Mouse (Mus musculus) limb, embryonic 10.5 days (tissue): ENCODE data around the gene Pphln1. TPM values are rescaled to one million over a fixed set of nuclear protein-coding genes. Genes with fewer than 3 reads are reported as not detected.

Experiments used
- DNase-seq: peaks from one replicate; pipeline ENCODE4 v3.0.0-alpha.2; 2017; ENCODE audit warnings: low spot score
- H3K27ac ChIP-seq: fragments of 300-500 bp; sonication (generic); 2 replicates; pipeline ENCODE4 v1.5.1; 2016; ENCODE audit warnings: mild to moderate bottlenecking
- H3K27me3 ChIP-seq: fragments of 300-500 bp; sonication (generic); 2 replicates; pipeline ENCODE4 v1.6.1; 2016; ENCODE audit warnings: low read depth, mild to moderate bottlenecking; ENCODE audit not compliant: poor library complexity, severe bottlenecking
- H3K36me3 ChIP-seq: fragments of 300-500 bp; sonication (generic); 2 replicates; pipeline ENCODE4 v1.6.1; 2016; ENCODE audit warnings: mild to moderate bottlenecking, moderate library complexity
- H3K4me1 ChIP-seq: fragments of 300-500 bp; sonication (generic); 2 replicates; pipeline ENCODE4 v1.6.1; 2016
- H3K4me3 ChIP-seq: fragments of 300-500 bp; sonication (generic); 2 replicates; pipeline ENCODE4 v1.5.1; 2016; ENCODE audit warnings: mild to moderate bottlenecking, moderate library complexity
- H3K9me3 ChIP-seq: fragments of 300-500 bp; sonication (generic); replicated peaks from 2 replicates; pipeline ENCODE4 v1.6.1; 2016; ENCODE audit warnings: mild to moderate bottlenecking
- WGBS: fragments of 180-500 bp; shearing (Covaris S2); methylation state at CpG from one replicate; pipeline ENCODE4 v1.1.7; 2016; 5-methylcytosine and 5-hydroxymethylcytosine counted together
- polyA plus RNA-seq: library from polyadenylated mRNA; unstranded; fragments of >200 nt; fragmentation: Nextera tagmentation; extraction: Ambion mirVana; gene quantifications from 2 replicates; pipeline ENCODE4 v1.2.1, GENCODE M21; 2016

Gene Pphln1
- polyA plus RNA-seq, 1 experiment from 2014 or later: 96.2 TPM

DNA sequence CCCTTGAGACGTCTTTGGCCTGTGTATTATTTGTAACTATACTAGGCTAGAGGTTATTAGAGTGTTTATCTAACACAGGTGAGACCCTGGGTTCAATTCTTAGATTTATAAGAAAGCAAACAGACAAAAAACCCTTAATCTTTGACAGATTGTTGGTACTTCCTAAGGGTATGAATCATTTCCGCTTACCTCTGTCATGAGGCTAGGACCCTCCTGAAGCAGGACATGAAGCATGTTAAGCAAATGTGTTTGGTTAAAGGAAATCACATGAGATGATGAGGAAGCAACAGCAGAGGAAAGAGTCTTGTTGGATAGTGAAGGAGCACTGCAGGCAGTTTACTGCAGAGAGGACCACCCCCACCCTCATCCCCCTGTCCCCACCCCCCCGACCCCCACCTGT is 87.1 kb downstream of the Pphln1 start:
- H3K9me3 ChIP-seq: no peaks in the 10 kb centered on the region
- H3K27ac ChIP-seq: no peak overlapping the region
- WGBS: 81% methylated on average over 3 of the region's 3 CpGs
- no peak for DNase-seq
- peaks cover 22% of the 10 kb centered on the region for H3K36me3 ChIP-seq
- H3K4me1 ChIP-seq: peaks cover 15% of the 10 kb centered on the region; the same call in 1 of the 2 replicates
- H3K27me3 ChIP-seq: no peaks in the 10 kb centered on the region
- H3K4me3 ChIP-seq: no peak overlapping the region

DNA sequence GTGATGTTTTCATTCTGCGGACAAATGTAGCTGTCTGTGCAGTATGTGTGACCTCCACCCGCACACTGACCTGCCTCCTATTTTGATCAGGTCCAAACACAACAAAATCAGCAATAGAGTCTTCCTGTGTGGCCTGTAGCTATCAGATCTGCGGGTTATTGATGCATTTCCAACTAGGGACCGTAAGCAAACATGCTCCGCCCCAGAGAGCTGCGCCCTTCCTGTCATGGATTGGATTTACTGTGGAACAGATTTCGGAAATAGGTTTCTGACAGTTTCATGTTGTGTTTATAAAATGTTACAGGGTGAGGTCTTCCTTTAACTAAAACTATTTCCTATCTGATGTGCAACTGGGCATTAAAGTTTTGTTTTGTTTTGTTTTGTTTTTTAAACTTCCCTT is 87.9 kb downstream of the Pphln1 start:
- no peak for DNase-seq
- H3K27ac ChIP-seq: no peak overlapping the region
- 90% methylated on average over 7 of the region's 7 CpGs for WGBS
- H3K36me3 ChIP-seq: peaks cover 28% of the 10 kb centered on the region
- no peak overlapping the region for H3K4me3 ChIP-seq
- H3K9me3 ChIP-seq: no peaks in the 10 kb centered on the region
- peaks cover 15% of the 10 kb centered on the region; the same call in 1 of the 2 replicates for H3K4me1 ChIP-seq
- H3K27me3 ChIP-seq: no peaks in the 10 kb centered on the region

DNA sequence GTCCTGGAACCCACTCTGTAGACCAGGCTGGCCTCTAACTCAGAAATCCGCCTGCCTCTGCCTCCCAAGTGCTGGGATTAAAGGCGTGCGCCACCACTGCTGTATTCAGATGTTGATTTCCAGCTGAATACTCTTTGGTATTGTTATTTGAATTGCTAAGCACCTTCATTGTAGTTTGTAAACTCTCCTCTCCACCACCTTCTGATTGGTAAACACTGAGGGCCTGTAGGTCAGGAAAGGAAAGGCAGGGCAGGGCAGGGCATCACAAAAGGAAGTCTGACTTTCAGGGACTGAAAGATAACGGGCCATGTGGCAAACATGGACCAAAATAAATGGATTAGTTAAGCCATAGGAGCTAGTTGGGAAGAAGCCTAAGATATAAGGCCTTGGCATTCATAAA is 91.4 kb downstream of the Pphln1 start:
- WGBS: 94% methylated on average over 4 of the region's 4 CpGs
- no peaks in the 10 kb centered on the region for H3K27me3 ChIP-seq
- peaks cover 15% of the 10 kb centered on the region; the same call in 1 of the 2 replicates for H3K4me1 ChIP-seq
- peaks cover 51% of the 10 kb centered on the region for H3K36me3 ChIP-seq
- no peak overlapping the region for H3K4me3 ChIP-seq
- no peak for DNase-seq
- H3K27ac ChIP-seq: no peak overlapping the region
- no peaks in the 10 kb centered on the region for H3K9me3 ChIP-seq

DNA sequence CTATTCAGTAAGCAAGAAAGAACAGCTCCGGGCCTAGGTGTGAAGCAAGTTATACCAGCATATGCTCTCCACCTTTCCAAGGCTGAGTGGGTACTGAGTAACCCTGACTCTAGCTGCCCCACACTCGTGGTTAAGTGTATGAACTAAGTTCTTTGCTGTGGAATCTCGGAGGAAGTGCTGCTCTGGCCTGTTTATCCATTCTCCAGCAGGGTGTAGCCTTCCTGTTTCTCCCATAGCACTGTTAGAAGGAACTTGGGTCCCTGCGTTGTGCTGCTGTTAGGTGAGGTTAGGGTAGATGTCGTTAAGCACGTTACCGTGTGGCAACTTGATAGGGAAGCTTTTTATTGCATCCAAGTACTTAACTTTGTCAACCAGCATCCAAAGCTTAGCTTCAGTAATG is 96.5 kb downstream of the Pphln1 start:
- Histone ChIP-seq H3K27ac (no peak overlapping the region), H3K36me3 (peaks cover 66% of the 10 kb centered on the region), H3K4me3 (no peak overlapping the region), H3K27me3 (no peaks in the 10 kb centered on the region), H3K9me3 (no peaks in the 10 kb centered on the region), H3K4me1 (no peaks in the 10 kb centered on the region)
- WGBS: 84% methylated on average over 7 of the region's 7 CpGs
- no peak for DNase-seq

GRCm38 (mm10) chr15:93499866-93500265 is 101.7 kb downstream of the Pphln1 start:
- DNase-seq: no peak
- Histone ChIP-seq H3K27me3 (no peaks in the 10 kb centered on the region), H3K4me3 (no peak overlapping the region), H3K4me1 (0 out of 2 replicates have a peak, but pooled peaks cover 4% of the 10 kb centered on the region), H3K36me3 (peaks cover 82% of the 10 kb centered on the region), H3K9me3 (no peaks in the 10 kb centered on the region), H3K27ac (no peak overlapping the region)
- 91% methylated on average over 9 of the region's 9 CpGs for WGBS

GRCm38 (mm10) chr15:93502703-93503102 is 104.6 kb downstream of the Pphln1 start:
- no peak for DNase-seq
- Histone ChIP-seq H3K27me3 (no peaks in the 10 kb centered on the region), H3K4me1 (0 out of 2 replicates have a peak, but pooled peaks cover 4% of the 10 kb centered on the region), H3K36me3 (peaks cover 95% of the 10 kb centered on the region), H3K9me3 (no peaks in the 10 kb centered on the region), H3K4me3 (no peak overlapping the region), H3K27ac (no peak overlapping the region)
- whole genome bisulfite sequencing: 93% methylated on average over 9 of the region's 9 CpGs

DNA sequence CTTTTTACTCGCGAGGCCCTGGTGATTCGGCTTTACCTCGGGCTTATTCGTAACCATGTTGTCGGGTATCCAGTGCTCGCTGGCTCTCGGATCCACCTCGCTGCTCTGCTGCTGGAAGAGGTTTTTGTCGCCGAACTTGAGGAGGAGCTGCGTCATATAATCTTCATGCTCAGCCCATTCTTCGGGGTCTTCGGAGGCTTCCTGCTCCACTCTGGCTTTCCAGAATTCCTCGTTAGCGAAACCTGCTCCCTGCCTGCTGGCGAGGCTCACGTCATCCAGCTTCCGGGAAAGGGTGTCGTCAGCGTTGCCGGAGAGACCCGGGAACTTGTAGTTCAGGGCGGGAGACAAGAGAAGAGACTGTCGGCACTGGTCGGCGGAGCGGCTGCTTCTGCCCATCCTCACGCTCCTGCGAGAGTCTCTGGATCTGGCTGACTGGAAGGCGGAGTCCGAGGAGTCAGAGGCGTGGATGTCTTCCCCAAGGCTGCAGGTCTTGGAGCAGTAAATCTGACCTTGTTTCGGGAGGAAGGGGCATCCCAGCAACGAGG is 105.1 kb downstream of the Pphln1 start:
- no peaks in the 10 kb centered on the region for H3K27me3 ChIP-seq
- WGBS: 93% methylated on average over 35 of the region's 35 CpGs
- H3K9me3 ChIP-seq: no peaks in the 10 kb centered on the region
- no peak for DNase-seq
- 0 out of 2 replicates have a peak, but pooled peaks cover 4% of the 10 kb centered on the region for H3K4me1 ChIP-seq
- no peak overlapping the region for H3K4me3 ChIP-seq
- peaks cover 95% of the 10 kb centered on the region for H3K36me3 ChIP-seq
- no peak overlapping the region for H3K27ac ChIP-seq

- Histone ChIP-seq H3K4me1 (0 out of 2 replicates have a peak, but pooled peaks cover 4% of the 10 kb centered on the region), H3K4me3 (no peak overlapping the region), H3K27ac (no peak overlapping the region), H3K27me3 (no peaks in the 10 kb centered on the region), H3K9me3 (no peaks in the 10 kb centered on the region), H3K36me3 (peaks cover 91% of the 10 kb centered on the region)
- no peak for DNase-seq
- 94% methylated on average over 17 of the region's 17 CpGs for WGBS
Observed at GRCm38 (mm10) chr15:93504808-93505207, 106.7 kb downstream of the Pphln1 start.

DNA sequence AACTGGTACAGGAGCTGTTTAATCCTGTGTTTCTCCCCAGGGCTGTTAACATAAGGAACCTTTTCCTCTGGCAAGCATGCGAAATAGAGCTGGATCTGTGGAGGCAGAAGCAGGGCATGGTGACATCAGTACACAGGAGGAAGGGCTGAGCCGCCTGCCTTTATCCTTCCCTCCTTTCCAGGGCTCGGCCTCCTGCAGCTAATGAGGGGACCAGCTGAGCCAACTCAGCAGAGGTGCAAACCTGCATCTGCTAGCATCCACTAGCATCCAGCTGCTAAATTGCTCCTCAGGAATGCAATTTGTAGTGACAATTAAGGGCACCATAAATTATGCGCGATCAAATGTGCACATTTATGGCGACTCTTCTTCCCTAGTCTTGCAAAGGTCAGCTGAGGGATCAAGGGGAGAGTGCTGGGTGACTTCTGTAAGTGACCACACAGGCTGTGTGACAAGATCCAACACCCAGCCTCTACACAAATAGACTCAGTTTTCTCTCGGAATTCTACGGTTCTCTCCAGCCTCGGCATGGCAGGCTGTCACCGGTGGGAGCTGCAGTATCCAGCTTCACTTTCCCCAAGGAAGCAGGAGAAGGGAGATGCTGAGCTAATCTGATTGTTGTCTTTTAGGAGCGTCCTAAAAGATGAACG is 112.7 kb downstream of the Pphln1 start:
- DNase-seq: peak; percentile 69
- Histone ChIP-seq H3K36me3 (peaks cover 35% of the 10 kb centered on the region), H3K9me3 (no peaks in the 10 kb centered on the region), H3K27me3 (0 out of 2 replicates have a peak, but pooled peaks cover 4% of the 10 kb centered on the region), H3K27ac (peak overlapping the region; percentile 53; the same call in 1 of the 2 replicates), H3K4me3 (no peak overlapping the region), H3K4me1 (peaks cover 57% of the 10 kb centered on the region)
- WGBS: 6% methylated on average over 12 of the region's 12 CpGs

GRCm38 (mm10) chr15:93512437-93512836 is 114.3 kb downstream of the Pphln1 start:
- DNase-seq: no peak
- Histone ChIP-seq H3K4me3 (no peak overlapping the region), H3K9me3 (no peaks in the 10 kb centered on the region), H3K4me1 (peaks cover 64% of the 10 kb centered on the region), H3K27ac (no peak overlapping the region), H3K27me3 (0 out of 2 replicates have a peak, but pooled peaks cover 4% of the 10 kb centered on the region), H3K36me3 (peaks cover 27% of the 10 kb centered on the region)
- WGBS: 20% methylated on average over 9 of the region's 9 CpGs

DNA sequence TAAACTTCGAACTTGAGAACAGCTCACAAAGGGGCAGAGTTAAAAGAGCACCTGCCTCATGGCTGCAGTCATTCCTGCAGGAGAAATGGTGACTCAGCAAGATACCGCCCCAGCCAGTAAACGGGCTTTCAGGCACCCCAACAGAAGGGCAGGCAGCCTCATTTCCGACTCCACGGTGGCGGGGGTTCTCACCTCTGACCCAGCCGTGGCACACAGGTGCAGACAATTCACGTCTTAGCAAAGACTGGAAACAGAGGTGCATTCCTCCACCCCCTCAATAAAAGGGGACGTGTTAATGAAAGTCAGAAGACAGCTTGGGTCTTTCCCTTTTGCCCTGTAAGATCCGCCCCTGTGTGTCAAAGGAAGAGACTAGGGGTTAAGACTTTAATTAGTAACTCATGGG is 115.8 kb downstream of the Pphln1 start:
- DNase-seq: peak; percentile 79
- Histone ChIP-seq H3K27me3 (0 out of 2 replicates have a peak, but pooled peaks cover 4% of the 10 kb centered on the region), H3K4me1 (peaks cover 78% of the 10 kb centered on the region), H3K4me3 (peak overlapping the region; percentile 24), H3K27ac (no peak overlapping the region), H3K9me3 (no peaks in the 10 kb centered on the region), H3K36me3 (peaks cover 12% of the 10 kb centered on the region)
- 1% methylated on average over 10 of the region's 10 CpGs for WGBS

DNA sequence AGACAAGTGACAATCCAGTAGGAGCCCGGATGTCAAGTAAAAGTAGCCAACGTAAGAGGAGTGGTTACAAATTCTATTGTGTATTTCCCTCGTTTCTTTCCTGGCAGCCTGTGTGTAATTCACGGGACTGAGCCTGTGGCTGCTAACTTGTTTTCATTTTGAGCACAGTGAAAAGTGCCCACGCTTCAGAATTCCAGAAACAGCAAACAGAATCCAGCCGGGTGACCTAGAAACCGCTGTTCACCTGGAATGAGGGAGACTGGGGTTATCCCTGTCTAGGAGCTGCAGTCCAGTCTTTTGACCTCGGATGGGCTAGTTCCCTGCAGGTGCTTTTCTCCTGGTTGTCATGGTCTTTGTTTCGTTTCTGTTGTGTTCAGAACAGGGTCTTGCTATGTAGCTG is 117.2 kb downstream of the Pphln1 start:
- H3K27me3 ChIP-seq: 0 out of 2 replicates have a peak, but pooled peaks cover 4% of the 10 kb centered on the region
- WGBS: 62% methylated on average over 9 of the region's 9 CpGs
- H3K4me1 ChIP-seq: peaks cover 87% of the 10 kb centered on the region

DNA sequence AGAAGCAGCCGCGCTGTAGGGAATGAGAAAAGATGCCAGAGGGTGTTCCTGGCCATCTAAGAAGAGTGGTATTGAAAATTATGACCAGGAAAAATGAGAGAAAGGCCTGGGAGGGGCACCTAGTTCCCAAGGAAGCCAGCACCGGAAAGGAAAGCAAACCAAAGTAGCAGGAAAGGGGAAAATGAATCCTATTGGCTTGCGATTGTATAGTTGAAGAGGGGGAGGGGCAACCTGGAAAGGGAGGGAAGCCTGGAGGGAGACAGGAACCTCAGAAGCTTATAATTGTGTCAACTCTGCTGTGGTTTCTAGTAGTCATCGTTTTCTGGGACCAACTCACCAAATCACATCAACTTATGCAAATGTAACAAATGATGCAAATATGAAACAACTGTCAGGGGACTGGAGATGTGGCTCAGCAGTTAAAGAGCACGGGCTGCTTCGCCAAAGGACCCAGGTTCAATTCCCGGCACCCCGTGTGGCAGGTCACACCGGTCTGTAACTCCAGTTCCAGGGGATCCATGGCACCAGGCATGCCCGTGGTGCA is 118.9 kb downstream of the Pphln1 start:
- H3K36me3 ChIP-seq: peaks cover 4% of the 10 kb centered on the region; the same call in 1 of the 2 replicates
- 78% methylated on average over 11 of the region's 11 CpGs for WGBS
- peaks cover 20% of the 10 kb centered on the region for H3K27me3 ChIP-seq
- peaks cover 86% of the 10 kb centered on the region for H3K4me1 ChIP-seq
- DNase-seq: no peak
- H3K4me3 ChIP-seq: no peak overlapping the region
- no peaks in the 10 kb centered on the region for H3K9me3 ChIP-seq
- no peak overlapping the region for H3K27ac ChIP-seq

More for the DNA sequence above, 117.2 kb downstream of the Pphln1 start:
- DNase-seq: no peak
- Histone ChIP-seq H3K27ac (no peak overlapping the region), H3K4me3 (no peak overlapping the region), H3K9me3 (no peaks in the 10 kb centered on the region), H3K36me3 (peaks cover 4% of the 10 kb centered on the region; the same call in 1 of the 2 replicates)
